Mouse (Mus musculus): ENCODE results near the gene Ppp2r2c.
A peak's percentile ranks its signal among the peaks of the same experiment; 100 is the strongest.

Gene Ppp2r2c

GRCm38 (mm10) chr5:36979001-36979400, 110.7 kb downstream of the Ppp2r2c start:
- DNase-seq (ENCODE audit: low read depth, low spot score) = peak; percentile 76

- DNase-seq (ENCODE audit: low read depth, low spot score) = no peak
Measured at GRCm38 (mm10) chr5:36979631-36980030, 111.3 kb downstream of the Ppp2r2c start.

- no peak for DNase-seq (ENCODE audit: low read depth, low spot score)
Measured at GRCm38 (mm10) chr5:36982271-36982670, 114.0 kb downstream of the Ppp2r2c start.

- DNase-seq (ENCODE audit: low read depth, low spot score) = no peak
Measured at GRCm38 (mm10) chr5:36986617-36987016, 118.3 kb downstream of the Ppp2r2c start.

- no peak for DNase-seq (ENCODE audit: low read depth, low spot score)
Measured at GRCm38 (mm10) chr5:36988124-36988780, 119.9 kb downstream of the Ppp2r2c start.

GRCm38 (mm10) chr5:36988781-36989624, 120.7 kb downstream of the Ppp2r2c start, which contains the start of gene Wfs1:
TSS of gene Wfs1 (minus strand) at chr5:36989205.
- peak; percentile 99 for DNase-seq (ENCODE audit: low read depth, low spot score)

GRCm38 (mm10) chr5:36989625-36989977, 121.3 kb downstream of the Ppp2r2c start:
- no peak for DNase-seq (ENCODE audit: low read depth, low spot score)

GRCm38 (mm10) chr5:36990196-36990595, 121.9 kb downstream of the Ppp2r2c start:
- DNase-seq (ENCODE audit: low read depth, low spot score) = no peak

GRCm38 (mm10) chr5:36990631-36991350, 122.5 kb downstream of the Ppp2r2c start:
- DNase-seq (ENCODE audit: low read depth, low spot score) = peak; percentile 78

- no peak for DNase-seq (ENCODE audit: low read depth, low spot score)
Measured at GRCm38 (mm10) chr5:36996410-36996809, 128.1 kb downstream of the Ppp2r2c start.

- no peak for DNase-seq (ENCODE audit: low read depth, low spot score)
Measured at GRCm38 (mm10) chr5:36997996-36998395, 129.7 kb downstream of the Ppp2r2c start.

GRCm38 (mm10) chr5:37001002-37001401, 132.7 kb downstream of the Ppp2r2c start:
- DNase-seq (ENCODE audit: low read depth, low spot score) = no peak

- DNase-seq (ENCODE audit: low read depth, low spot score) = peak; percentile 87
Measured at GRCm38 (mm10) chr5:37002001-37002400, 133.7 kb downstream of the Ppp2r2c start.
